28 mouse cellular contexts compared by ENCODE assay signal in the genomic region with DNA sequence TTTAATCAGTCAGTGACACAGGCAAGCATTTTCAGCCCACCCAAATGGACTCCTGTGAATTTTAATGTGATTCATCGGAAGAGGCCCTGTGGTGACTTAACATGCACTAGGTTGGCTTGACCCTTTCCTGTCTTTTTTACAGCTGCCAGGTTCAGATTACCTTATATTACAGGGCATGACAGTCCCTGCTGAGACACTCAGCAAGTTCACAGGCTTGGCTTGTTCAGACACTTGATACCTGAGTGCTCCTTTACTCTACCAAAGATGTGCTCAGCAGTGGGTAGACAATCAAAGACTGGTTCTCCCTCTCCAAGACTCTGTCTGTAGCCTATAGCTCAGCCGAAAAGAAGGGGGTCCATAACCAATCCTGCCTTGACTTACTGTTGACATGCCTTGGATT.
DNase-seq lines count a peak whose midpoint lies in the region; ATAC-seq and TF ChIP-seq lines count a peak whose summit lies in the region.
"Had no signal": no experiment of that assay in that cellular context is flagged by ENCODE, and none has a peak within 500 bp of the region (broad histone marks: within the 10 kb centered on the region; RNA-seq: fewer than 3 reads in every experiment).

No protein-coding gene starts in this region.

- H3K36me3 ChIP-seq in hindbrain, embryonic 10.5 days, result no peaks in the 10 kb centered on the region
- no peaks in the 10 kb centered on the region for H3K36me3 ChIP-seq in hindbrain, embryonic 13.5 days
- no peaks in the 10 kb centered on the region for H3K36me3 ChIP-seq in kidney, embryonic 15.5 days
- no peaks in the 10 kb centered on the region for H3K36me3 ChIP-seq in liver, adult 2 months (ENCODE audit: control insufficient read depth, insufficient read depth, low read length)
- H3K36me3 ChIP-seq: embryonic facial prominence, embryonic 13.5 days; forebrain, embryonic 12.5 days; forebrain, embryonic 15.5 days; heart, embryonic 12.5 days; heart, embryonic 15.5 days had no signal

- no peak overlapping the region for H3K4me2 ChIP-seq in hindbrain, embryonic 13.5 days
- no peak overlapping the region for H3K4me2 ChIP-seq in kidney, embryonic 15.5 days
- H3K4me2 ChIP-seq: embryonic facial prominence, embryonic 13.5 days; forebrain, embryonic 12.5 days; forebrain, embryonic 15.5 days; heart, embryonic 12.5 days; heart, embryonic 15.5 days; hindbrain, embryonic 14.5 days had no signal

- ATAC-seq in hindbrain, embryonic 13.5 days (ENCODE audit: low FRiP score), result no peak
- peak; percentile 73 for ATAC-seq in kidney, embryonic 15.5 days (replicated peaks; ENCODE audit: low FRiP score)
- ATAC-seq: activated CD4-positive, CD25-positive, alpha-beta regulatory T cell, adult 4 months; forebrain, embryonic 15.5 days; hindbrain, postnatal 0 days; inflammation-experienced regulatory T-cells, adult 6 months had no signal

- no peak for TF ChIP-seq CTCF in liver, adult 2 months (IDR thresholded peaks at IDR 0.05; ENCODE audit: low read depth, low read length)

- H3K27me3 ChIP-seq in hindbrain, embryonic 10.5 days (ENCODE audit: insufficient read depth, poor library complexity, severe bottlenecking), result no peaks in the 10 kb centered on the region
- no peaks in the 10 kb centered on the region for H3K27me3 ChIP-seq in hindbrain, embryonic 13.5 days
- H3K27me3 ChIP-seq in kidney, embryonic 15.5 days, result no peaks in the 10 kb centered on the region
- no peaks in the 10 kb centered on the region for H3K27me3 ChIP-seq in liver, adult 2 months (ENCODE audit: control insufficient read depth, insufficient read depth, low read length)
- H3K27me3 ChIP-seq: embryonic facial prominence, embryonic 13.5 days; forebrain, embryonic 12.5 days; forebrain, embryonic 15.5 days; heart, embryonic 12.5 days; heart, embryonic 15.5 days had no signal

- H3K4me1 ChIP-seq in hindbrain, embryonic 10.5 days (replicated peaks), result no peaks in the 10 kb centered on the region
- no peaks in the 10 kb centered on the region for H3K4me1 ChIP-seq in hindbrain, embryonic 13.5 days (replicated peaks)
- no peaks in the 10 kb centered on the region for H3K4me1 ChIP-seq in kidney, embryonic 15.5 days
- peaks cover 18% of the 10 kb centered on the region for H3K4me1 ChIP-seq in liver, adult 2 months (ENCODE audit: control insufficient read depth, insufficient read depth, low read length)
- H3K4me1 ChIP-seq: forebrain, embryonic 12.5 days; forebrain, embryonic 15.5 days; heart, embryonic 12.5 days; heart, embryonic 15.5 days had no signal

- H3K9me3 ChIP-seq in hindbrain, embryonic 10.5 days, result no peaks in the 10 kb centered on the region
- no peaks in the 10 kb centered on the region for H3K9me3 ChIP-seq in hindbrain, embryonic 13.5 days
- no peaks in the 10 kb centered on the region for H3K9me3 ChIP-seq in kidney, embryonic 15.5 days (replicated peaks)
- H3K9me3 ChIP-seq: embryonic facial prominence, embryonic 13.5 days; forebrain, embryonic 12.5 days; forebrain, embryonic 15.5 days; heart, embryonic 12.5 days; heart, embryonic 15.5 days had no signal

- no peak overlapping the region for H3K4me3 ChIP-seq in hindbrain, embryonic 10.5 days
- no peak overlapping the region for H3K4me3 ChIP-seq in hindbrain, embryonic 13.5 days
- H3K4me3 ChIP-seq in kidney, embryonic 15.5 days (replicated peaks), result no peak overlapping the region
- H3K4me3 ChIP-seq in liver, adult 2 months (ENCODE audit: insufficient read depth, low read depth, low read length), result no peak overlapping the region
- H3K4me3 ChIP-seq: embryonic facial prominence, embryonic 13.5 days; erythroblast, embryonic 14.5 days; forebrain, embryonic 12.5 days; forebrain, embryonic 15.5 days; heart, embryonic 12.5 days; heart, embryonic 15.5 days had no signal

- peak; percentile 6 for DNase-seq in embryo, embryonic 10.5 days (ENCODE audit: low spot score)
- no peak for DNase-seq in embryo, embryonic 10 days (ENCODE audit: low spot score)
- peak; percentile 5 for DNase-seq in hindbrain, embryonic 10.5 days (ENCODE audit: low spot score)
- no peak for DNase-seq in kidney, postnatal 14 days
- no peak for DNase-seq in liver, adult 2 months (ENCODE audit: extremely low read depth, low read depth, low spot score)
- no peak for DNase-seq in liver
- DNase-seq: adrenal gland, adult 8-10 months; adrenal gland, postnatal 25 days; cerebellum, adult 11-12 months; cerebellum, adult 8-10 months; cerebellum, postnatal 10 days; cerebellum, postnatal 36 days; gastrocnemius, postnatal 25 days; heart, adult 18-20 months; heart, postnatal 10 days; heart, postnatal 36 days had no signal

- no peaks in the 10 kb centered on the region for H3K79me2 ChIP-seq in liver, adult 2 months (ENCODE audit: control insufficient read depth, insufficient read depth, low read length)

- no peak overlapping the region for H3K27ac ChIP-seq in hindbrain, embryonic 10.5 days
- H3K27ac ChIP-seq in hindbrain, embryonic 13.5 days, result no peak overlapping the region
- no peak overlapping the region for H3K27ac ChIP-seq in kidney, embryonic 15.5 days
- H3K27ac ChIP-seq in liver, adult 2 months (replicated peaks; ENCODE audit: insufficient read depth, low read depth, low read length), result peak overlapping the region; percentile 20
- H3K27ac ChIP-seq: embryonic facial prominence, embryonic 13.5 days; forebrain, embryonic 12.5 days; forebrain, embryonic 15.5 days; heart, embryonic 15.5 days; hindbrain, embryonic 14.5 days; hindbrain, postnatal 0 days had no signal

- H3K9ac ChIP-seq in hindbrain, embryonic 13.5 days, result no peak overlapping the region
- H3K9ac ChIP-seq in kidney, embryonic 15.5 days, result no peak overlapping the region
- H3K9ac ChIP-seq in liver, adult 2 months (ENCODE audit: low read depth, low read length), result no peak overlapping the region
- H3K9ac ChIP-seq: embryonic facial prominence, embryonic 13.5 days; forebrain, embryonic 12.5 days; forebrain, embryonic 15.5 days; heart, embryonic 12.5 days; heart, embryonic 15.5 days; hindbrain, embryonic 14.5 days had no signal

- WGBS in hindbrain, embryonic 10.5 days, result 63% methylated on average over 2 of the region's 2 CpGs
- WGBS in hindbrain, embryonic 13.5 days, result 68% methylated on average over 2 of the region's 2 CpGs
- WGBS in kidney, embryonic 15.5 days, result 48% methylated on average over 2 of the region's 2 CpGs
- WGBS in liver, adult 2 months, result 98% methylated on average over 2 of the region's 2 CpGs

- no peak for TF ChIP-seq POLR2A in liver, adult 2 months (IDR thresholded peaks at IDR 0.05; ENCODE audit: extremely low read depth, insufficient read depth, low read length)

Comparison
In these comparisons a context has a peak if more than half of its experiments do, and no peak if none do; other contexts are left out.
1. DNase-seq: peak in embryo, embryonic 10.5 days (single experiment) and hindbrain, embryonic 10.5 days (single experiment); none in embryo, embryonic 10 days (single experiment), kidney, postnatal 14 days (single experiment), liver, adult 2 months (single experiment) and liver (single experiment).